Mouse (Mus musculus): ENCODE data around the gene Eln.

DNA sequence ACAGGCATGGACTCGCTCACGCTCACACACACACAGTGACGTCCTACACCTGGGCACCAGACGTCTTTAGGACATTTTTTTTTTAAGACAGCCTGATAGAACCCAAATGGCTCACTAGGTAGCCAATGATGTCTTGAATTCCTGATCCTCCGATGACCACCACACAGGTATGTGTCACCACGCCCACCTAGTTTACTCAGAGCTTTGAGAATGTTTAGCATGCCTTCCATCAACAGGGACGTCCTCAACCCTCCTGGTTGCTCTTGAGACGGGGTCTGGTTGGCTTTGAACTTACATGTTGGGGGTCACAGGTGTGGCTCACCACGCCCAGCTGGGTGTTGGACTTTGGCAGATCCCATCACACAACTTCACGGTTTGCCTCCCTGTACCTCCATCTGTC, 922 bp downstream of the Eln start:
- no peak for TF ChIP-seq CTCF (IDR thresholded peaks at IDR 0.05; ENCODE audit: low read depth)
- no peak for TF ChIP-seq EP300 (IDR thresholded peaks at IDR 0.05; ENCODE audit: low read depth)

Measured in liver, postnatal 0 days (tissue).